Mouse (Mus musculus): ENCODE results near the gene Ap1s3. TPM values are rescaled to one million over a fixed set of nuclear protein-coding genes. Genes with fewer than 3 reads are reported as not detected.

Ap1s3 gene
- polyA plus RNA-seq (2021; fragmentation: Nextera tagmentation), result 0.44 and 1.8 TPM in 2 replicates
- long read RNA-seq, experiment 1, result 0 reads
- long read RNA-seq, experiment 2, result 0 reads

GRCm38 (mm10) chr1:79671543-79672337 is at the start of gene Ap1s3:
TSS of gene Ap1s3 (minus strand) at chr1:79671972.

Other genes starting within 250 kb of the Ap1s3 start
- 143 and 160 TPM in 2 replicates for gene Scg2, start 231.9 kb downstream of the Ap1s3 start, polyA plus RNA-seq (2021; fragmentation: Nextera tagmentation)
- 50.2 and 52.8 TPM in 2 replicates for gene Mrpl44, start 104.0 kb upstream of the Ap1s3 start, polyA plus RNA-seq (2021; fragmentation: Nextera tagmentation)
- 6.6 and 38.0 TPM in 2 replicates for gene Wdfy1, start 104.2 kb upstream of the Ap1s3 start, polyA plus RNA-seq (2021; fragmentation: Nextera tagmentation)
- gene Serpine2, start 189.2 kb upstream of the Ap1s3 start, polyA plus RNA-seq (2021; fragmentation: Nextera tagmentation), result 321 and 331 TPM in 2 replicates